Mouse (Mus musculus): ENCODE results near the gene Hhat.

Hhat gene

GRCm38 (mm10) chr1:192489908-192490825, 280.9 kb downstream of the Hhat start:
- DNase-seq (ENCODE audit: low spot score) = no peak

DNA sequence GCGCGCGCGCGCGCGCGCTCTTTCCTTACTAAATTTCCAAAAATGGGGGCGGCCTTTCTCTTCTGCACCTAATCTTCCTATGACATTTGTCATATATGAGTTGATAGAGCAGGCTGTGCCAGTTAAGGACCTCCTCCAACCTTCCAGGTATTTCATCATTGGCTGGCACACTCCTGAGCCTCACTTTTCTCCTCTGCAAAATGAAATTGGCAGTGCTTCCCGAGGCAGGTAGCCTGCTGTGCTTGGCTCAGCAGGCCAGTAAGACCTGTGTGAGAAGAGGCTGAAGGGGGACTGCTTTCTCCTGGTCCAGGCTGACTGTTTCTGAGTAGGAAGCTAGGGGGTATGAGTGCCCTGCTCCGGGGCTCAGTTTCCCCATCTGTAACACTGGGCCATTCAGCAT, 283.5 kb downstream of the Hhat start:
- no peak for DNase-seq (ENCODE audit: low spot score)

DNA sequence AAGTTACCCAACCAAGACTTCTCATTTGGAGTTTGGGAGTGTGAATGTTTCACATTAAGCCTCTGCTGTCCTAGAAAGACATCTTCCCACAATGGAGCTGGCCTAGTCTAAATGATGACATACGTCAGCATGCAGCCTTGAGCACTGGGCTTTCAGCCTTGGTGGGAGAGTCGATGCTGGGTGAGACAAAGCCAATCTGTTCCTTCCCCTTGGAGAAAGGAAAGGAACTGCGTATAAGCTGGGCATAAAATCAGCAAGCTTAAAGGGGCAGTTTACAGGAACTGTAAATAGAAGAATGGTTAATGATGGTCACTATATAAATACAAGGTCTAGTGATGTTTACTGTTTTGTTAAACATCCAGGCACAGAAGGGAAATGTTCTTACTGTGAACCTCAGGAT, 286.0 kb downstream of the Hhat start:
- no peak for DNase-seq (ENCODE audit: low spot score)

DNA sequence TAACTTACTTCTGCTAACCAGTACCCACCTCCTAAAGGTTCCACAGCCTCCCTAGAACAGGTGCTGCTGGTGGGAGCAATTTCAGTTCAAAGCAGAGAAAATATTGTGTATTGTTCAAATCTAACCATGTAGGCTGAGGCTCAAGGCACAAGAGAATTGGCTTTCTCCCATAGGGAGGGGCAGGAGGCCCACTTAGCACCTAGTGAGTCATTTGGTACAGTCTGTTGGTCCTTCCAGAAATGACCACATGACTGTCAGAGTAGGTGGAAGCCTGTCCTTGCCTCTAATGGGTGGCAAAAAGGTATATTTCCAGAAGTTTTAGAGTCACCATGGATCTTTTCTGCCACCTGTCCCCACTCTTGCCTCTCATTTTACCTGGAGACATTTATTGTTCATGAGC, 289.6 kb downstream of the Hhat start:
- no peak for DNase-seq (ENCODE audit: low spot score)

DNA sequence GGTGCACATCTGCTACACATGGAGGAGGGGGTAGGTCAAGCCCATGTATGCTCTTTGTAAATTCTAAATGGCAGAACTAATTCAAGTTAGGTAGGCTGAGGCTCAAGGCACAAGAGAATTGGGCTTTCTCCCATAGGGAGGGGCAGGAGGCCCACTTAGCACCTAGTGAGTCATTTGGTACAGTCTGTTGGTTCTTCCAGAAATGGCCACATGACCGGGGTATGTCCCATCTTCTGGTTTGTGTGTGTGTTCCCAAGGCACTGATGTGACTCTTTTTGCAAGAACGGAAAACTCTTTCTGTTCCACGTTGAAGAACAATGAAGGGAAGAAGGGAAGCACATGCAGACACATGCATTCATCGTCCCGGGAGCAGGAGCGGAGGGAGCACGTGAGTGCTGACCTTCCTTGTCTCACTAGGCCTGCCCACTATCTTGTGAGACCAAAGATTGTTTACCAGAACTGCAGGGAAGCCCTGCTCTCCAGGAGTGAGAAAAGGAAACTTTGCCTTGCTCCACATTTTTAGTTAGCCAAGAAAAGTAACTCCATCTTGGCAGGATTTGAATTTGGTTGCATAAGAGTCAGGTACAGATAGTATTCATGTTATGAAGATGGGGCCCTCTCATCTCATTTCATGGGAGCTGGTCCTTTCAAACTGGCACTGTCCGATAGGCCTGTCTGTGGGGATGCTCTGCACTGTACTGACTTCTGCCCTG, 290.8 kb downstream of the Hhat start:
- no peak for DNase-seq (ENCODE audit: low spot score)

GRCm38 (mm10) chr1:192478176-192478575, 292.8 kb downstream of the Hhat start:
- DNase-seq (ENCODE audit: low spot score) = no peak

DNA sequence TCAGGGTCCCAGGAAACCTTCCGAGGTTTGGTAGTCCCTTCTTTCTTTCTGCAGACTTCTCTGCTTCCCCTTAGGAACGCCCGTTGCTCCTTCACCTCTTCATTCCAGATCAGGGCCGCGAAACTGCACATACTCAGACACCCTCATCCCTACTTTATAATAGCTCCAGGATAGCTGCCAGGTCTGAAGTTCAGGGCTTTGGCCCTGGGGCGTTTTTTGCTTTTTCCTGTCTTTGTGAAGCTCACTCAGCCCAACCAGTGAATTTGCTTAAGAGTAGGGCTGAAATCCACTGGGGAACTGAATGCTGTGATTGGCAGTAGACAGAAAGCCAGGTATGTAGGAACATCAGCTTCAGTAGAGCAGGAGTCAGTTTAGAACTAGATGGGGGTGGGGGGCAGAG, 293.5 kb downstream of the Hhat start:
- DNase-seq (ENCODE audit: low spot score) = no peak

GRCm38 (mm10) chr1:192476704-192477103, 294.3 kb downstream of the Hhat start:
- DNase-seq (ENCODE audit: low spot score) = no peak

DNA sequence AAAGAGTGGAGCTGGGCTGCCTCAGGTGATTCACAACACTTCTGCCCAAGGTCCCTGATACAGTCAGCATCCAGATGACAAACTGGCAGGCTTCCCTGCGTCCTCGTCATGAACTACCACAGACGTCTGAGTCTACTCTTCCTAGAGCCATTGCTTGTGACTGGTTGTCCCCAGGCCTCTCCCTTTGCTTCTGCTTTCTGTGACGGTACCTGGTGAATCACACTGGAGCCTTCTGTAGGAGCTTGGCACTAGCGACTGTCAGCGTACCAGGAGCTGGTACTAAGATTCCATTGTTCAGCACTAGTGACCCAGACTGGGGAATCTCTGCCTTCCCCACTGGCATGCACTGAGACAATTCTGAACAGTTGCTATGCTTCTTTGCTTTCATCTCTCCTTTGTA, 297.9 kb downstream of the Hhat start:
- DNase-seq (ENCODE audit: low spot score) = no peak

- DNase-seq (ENCODE audit: low spot score) = no peak
These were observed 298.7 kb downstream of the Hhat start for GRCm38 (mm10) chr1:192472366-192472765.

GRCm38 (mm10) chr1:192463732-192464131, 307.3 kb downstream of the Hhat start:
- DNase-seq (ENCODE audit: low spot score) = no peak

DNA sequence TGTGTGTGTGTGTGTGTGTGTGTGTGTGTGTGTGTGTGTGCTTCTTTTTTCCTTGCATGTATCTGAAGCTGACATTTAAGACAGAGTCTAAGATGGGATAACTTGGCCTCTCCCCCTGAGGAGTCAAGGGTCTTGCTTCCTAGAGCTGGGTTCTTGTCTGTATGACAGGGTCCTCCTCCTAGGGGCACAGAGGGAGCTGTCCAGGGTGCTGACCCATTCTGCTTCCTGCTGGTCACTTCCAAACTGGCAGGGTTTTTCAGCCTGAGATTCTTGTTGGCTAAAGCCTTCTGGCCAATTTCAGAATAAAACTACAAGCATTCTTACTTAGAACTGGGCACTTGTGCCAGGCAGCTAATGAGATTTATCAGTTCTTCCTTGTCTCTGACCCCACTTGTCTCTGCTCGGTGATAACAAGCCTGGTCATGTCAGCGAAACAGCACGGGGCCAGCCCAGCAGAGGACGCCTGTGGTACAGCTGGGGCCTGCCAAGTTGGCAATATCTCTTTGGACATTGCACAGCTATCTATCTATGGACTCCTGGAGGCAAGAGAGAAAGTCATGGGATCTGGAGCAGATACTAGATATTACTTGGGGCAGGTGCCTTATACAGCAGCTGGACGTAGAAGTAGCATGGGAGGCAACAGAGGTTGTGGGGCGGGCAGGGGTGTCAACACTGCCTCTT, 313.4 kb downstream of the Hhat start:
- no peak for DNase-seq (ENCODE audit: low spot score)

DNA sequence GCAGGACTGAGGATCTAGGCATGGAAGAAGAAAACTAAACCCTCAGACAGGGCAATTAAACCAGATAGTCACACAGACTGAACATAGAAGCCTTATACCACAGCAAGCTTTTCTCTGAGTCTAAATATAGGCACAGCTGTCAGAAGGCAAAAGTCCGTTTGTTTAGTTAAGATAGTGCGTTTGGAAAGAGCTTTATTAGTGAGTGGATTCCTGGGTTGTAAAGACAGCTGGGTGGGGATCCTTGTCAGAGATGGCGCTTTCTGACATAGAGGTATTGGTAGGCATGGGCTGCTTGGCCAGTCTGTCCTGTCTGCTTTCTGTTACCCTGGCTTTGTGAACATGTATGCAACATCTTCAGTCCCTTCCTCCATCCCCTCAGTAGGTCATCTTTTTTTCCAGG, 314.0 kb downstream of the Hhat start:
- DNase-seq (ENCODE audit: low spot score) = no peak

- no peak for DNase-seq (ENCODE audit: low spot score)
These were observed 316.0 kb downstream of the Hhat start for GRCm38 (mm10) chr1:192454981-192455380.

GRCm38 (mm10) chr1:192454501-192454900, 316.5 kb downstream of the Hhat start:
- DNase-seq (ENCODE audit: low spot score) = no peak

DNA sequence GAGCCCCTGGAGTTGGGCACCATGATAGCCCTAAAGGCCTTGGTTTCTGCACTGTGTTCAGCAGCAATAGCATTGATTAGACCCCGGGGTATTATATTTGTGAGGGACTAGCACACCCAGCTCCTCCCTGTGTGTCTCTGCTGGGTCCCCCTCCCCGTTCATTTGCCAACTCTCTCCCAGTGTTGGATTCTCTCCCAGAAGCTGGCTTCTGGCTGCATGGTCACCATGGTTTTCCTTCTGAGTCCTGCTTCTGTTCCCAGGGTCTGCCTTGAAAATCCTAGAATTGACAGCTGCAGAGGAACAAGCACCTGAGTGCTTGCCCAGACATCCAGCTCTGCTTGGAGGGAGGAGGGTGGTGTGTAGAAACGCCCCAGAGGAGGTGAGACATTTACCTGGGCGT, 319.3 kb downstream of the Hhat start:
- no peak for DNase-seq (ENCODE audit: low spot score)

DNA sequence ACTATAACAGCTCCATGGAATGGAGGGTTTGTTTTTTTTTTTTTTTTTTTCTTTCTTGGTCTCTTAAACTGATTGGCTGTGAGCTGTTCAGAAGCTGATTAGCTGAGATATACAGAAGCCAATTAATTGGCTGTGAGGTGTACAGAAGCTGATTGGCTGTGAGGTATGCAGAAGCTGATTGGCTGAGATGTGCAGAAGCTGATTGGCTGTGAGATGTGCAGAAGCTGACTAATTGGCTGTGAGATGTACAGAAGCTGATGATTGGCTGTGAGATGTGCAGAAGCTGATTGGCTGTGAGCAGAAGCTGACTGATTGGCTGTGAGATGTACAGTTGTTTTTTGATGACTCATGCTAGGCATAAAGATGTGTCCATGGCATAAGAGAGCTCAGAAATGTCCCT, 320.6 kb downstream of the Hhat start:
- DNase-seq (ENCODE audit: low spot score) = no peak

GRCm38 (mm10) chr1:192449572-192450351, 321.3 kb downstream of the Hhat start:
- no peak for DNase-seq (ENCODE audit: low spot score)

DNA sequence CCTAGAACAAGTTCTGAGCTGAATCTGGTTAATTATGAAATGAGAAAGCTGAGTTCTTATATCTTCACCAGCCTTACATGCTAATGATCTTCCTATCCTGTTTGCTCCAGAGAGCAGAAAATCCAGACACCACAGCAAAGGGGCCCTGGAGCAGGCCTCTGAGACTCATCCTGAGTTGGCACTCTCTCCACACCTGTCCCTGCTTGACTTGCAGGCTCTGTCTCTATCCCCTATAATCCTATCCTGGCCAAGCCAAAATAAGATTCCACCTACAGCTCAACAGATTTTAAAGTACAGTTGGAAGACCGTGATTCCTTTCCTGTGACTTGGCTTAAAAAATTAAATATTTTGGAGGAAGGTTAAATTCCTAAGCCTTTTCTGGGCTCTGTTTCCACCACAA, 322.5 kb downstream of the Hhat start:
- DNase-seq (ENCODE audit: low spot score) = no peak

- DNase-seq (ENCODE audit: low spot score) = no peak
These were observed 323.4 kb downstream of the Hhat start for GRCm38 (mm10) chr1:192447666-192448065.
